In the genomic region with DNA sequence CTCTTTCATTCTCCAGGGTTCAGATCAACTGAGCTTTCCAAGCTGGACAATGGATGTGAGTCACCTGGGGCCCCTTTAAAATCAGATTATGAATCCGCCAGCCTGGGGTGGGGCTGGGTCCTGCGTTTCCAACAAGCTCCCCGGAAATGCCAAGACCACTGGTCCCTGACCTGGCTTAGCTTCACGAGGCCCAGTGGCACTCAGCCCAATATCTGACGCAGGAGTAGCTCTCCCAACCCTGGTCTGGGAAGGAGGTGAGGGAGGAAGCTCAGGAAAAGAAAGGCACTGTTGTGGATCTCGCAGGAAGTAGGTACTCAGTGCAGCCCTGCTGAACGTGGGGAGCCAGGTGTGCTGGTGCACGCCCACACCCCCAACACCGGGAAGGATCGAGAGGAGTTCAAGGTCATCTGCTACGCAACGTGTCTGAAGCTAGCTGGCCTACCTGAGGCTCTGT, we compare ENCODE assay signal across 12 mouse cellular contexts. TPM values are rescaled to one million over a fixed set of nuclear protein-coding genes. Genes with fewer than 3 reads are reported as not detected.
A peak's percentile ranks its signal among the peaks of the same experiment; 100 is the strongest.
DNase-seq lines count a peak whose midpoint lies in the region; ATAC-seq and TF ChIP-seq lines count a peak whose summit lies in the region.
"Had no signal": no experiment of that assay in that cellular context is flagged by ENCODE, and none has a peak within 500 bp of the region (broad histone marks: within the 10 kb centered on the region; RNA-seq: fewer than 3 reads in every experiment).

No protein-coding gene starts in this region.

- no peak overlapping the region for H3K27ac ChIP-seq in midbrain, postnatal 0 days (ENCODE audit: low read depth, low read length)
- H3K27ac ChIP-seq in midbrain, embryonic 14.5 days (replicated peaks; ENCODE audit: low read depth, low read length): no peak overlapping the region
- H3K27ac ChIP-seq in kidney, embryonic 14.5 days (ENCODE audit: low read depth, low read length): no peak overlapping the region
- peak overlapping the region; percentile 84 for H3K27ac ChIP-seq in stomach, postnatal 0 days (replicated peaks)
- H3K27ac ChIP-seq: neural tube, embryonic 15.5 days had no signal

- no peak for TF ChIP-seq CTCF in midbrain, postnatal 0 days (IDR thresholded peaks at IDR 0.05)
- TF ChIP-seq CTCF in stomach, postnatal 0 days (IDR thresholded peaks at IDR 0.05; ENCODE audit: low read depth): no peak

- H3K36me3 ChIP-seq in midbrain, postnatal 0 days (ENCODE audit: insufficient read depth, low read length): no peaks in the 10 kb centered on the region
- H3K36me3 ChIP-seq in midbrain, embryonic 14.5 days (ENCODE audit: control insufficient read depth, insufficient read depth, low read length): no peaks in the 10 kb centered on the region
- no peaks in the 10 kb centered on the region for H3K36me3 ChIP-seq in kidney, embryonic 14.5 days (ENCODE audit: control insufficient read depth, insufficient read depth, low read length)
- H3K36me3 ChIP-seq in stomach, postnatal 0 days (ENCODE audit: control insufficient read depth, insufficient read depth, low read length): no peaks in the 10 kb centered on the region
- H3K36me3 ChIP-seq: heart, embryonic 12.5 days; neural tube, embryonic 15.5 days had no signal

- DNase-seq in adrenal gland, adult 2 months: peak; percentile 80
- DNase-seq in adrenal gland, postnatal 4 days (ENCODE audit: low spot score in 2 of 2): no peak
- DNase-seq in midbrain, postnatal 0 days (ENCODE audit: low spot score): no peak
- DNase-seq in midbrain, embryonic 14.5 days: no peak
- DNase-seq in stomach, postnatal 0 days (ENCODE audit: low spot score): peak; percentile 89
- no peak for DNase-seq in layer of hippocampus, adult 9-11 months
- DNase-seq in right cerebral cortex, postnatal 25 days: no peak

- no peaks in the 10 kb centered on the region for H3K9me3 ChIP-seq in midbrain, postnatal 0 days (ENCODE audit: low read length)
- no peaks in the 10 kb centered on the region for H3K9me3 ChIP-seq in midbrain, embryonic 14.5 days (ENCODE audit: control insufficient read depth, low read length)
- no peaks in the 10 kb centered on the region for H3K9me3 ChIP-seq in kidney, embryonic 14.5 days (ENCODE audit: control insufficient read depth, low read length)
- no peaks in the 10 kb centered on the region for H3K9me3 ChIP-seq in stomach, postnatal 0 days (ENCODE audit: control insufficient read depth, low read length)
- H3K9me3 ChIP-seq: heart, embryonic 12.5 days; neural tube, embryonic 15.5 days had no signal

- H3K4me3 ChIP-seq in midbrain, postnatal 0 days (ENCODE audit: low read depth, low read length): no peak overlapping the region
- H3K4me3 ChIP-seq in midbrain, embryonic 14.5 days (replicated peaks; ENCODE audit: low read depth, low read length): no peak overlapping the region
- H3K4me3 ChIP-seq in kidney, embryonic 14.5 days (ENCODE audit: low read length): no peak overlapping the region
- no peak overlapping the region for H3K4me3 ChIP-seq in stomach, postnatal 0 days (ENCODE audit: low read depth, low read length)
- H3K4me3 ChIP-seq: heart, embryonic 12.5 days; neural tube, embryonic 15.5 days had no signal

- 65% methylated on average over 12 of the region's 12 CpGs for WGBS in midbrain, postnatal 0 days
- 69% methylated on average over 12 of the region's 12 CpGs for WGBS in midbrain, embryonic 14.5 days
- 52% methylated on average over 12 of the region's 12 CpGs for WGBS in kidney, embryonic 14.5 days
- WGBS in stomach, postnatal 0 days: 36% methylated on average over 12 of the region's 12 CpGs

- no peak overlapping the region for H3K4me2 ChIP-seq in midbrain, postnatal 0 days (ENCODE audit: low read depth, low read length, poor library complexity, severe bottlenecking)
- no peak overlapping the region for H3K4me2 ChIP-seq in midbrain, embryonic 14.5 days (ENCODE audit: low read length)
- no peak overlapping the region for H3K4me2 ChIP-seq in kidney, embryonic 14.5 days (replicated peaks; ENCODE audit: low read depth, low read length)
- H3K4me2 ChIP-seq in stomach, postnatal 0 days (replicated peaks; ENCODE audit: low read depth): no peak overlapping the region
- H3K4me2 ChIP-seq: heart, embryonic 12.5 days; neural tube, embryonic 15.5 days had no signal

- TF ChIP-seq EP300 in stomach, postnatal 0 days (optimal IDR thresholded peaks at IDR 0.05): no peak

- 0 out of 2 replicates have a peak, but pooled peaks have one; percentile 22 for ATAC-seq in midbrain, postnatal 0 days (ENCODE audit: low FRiP score)
- no peak for ATAC-seq in midbrain, embryonic 14.5 days (ENCODE audit: low FRiP score, low TSS enrichment)
- ATAC-seq in kidney, embryonic 14.5 days (ENCODE audit: low FRiP score, low TSS enrichment): peak; percentile 37; the same call in 1 of the 2 replicates
- peak; percentile 90 for ATAC-seq in stomach, postnatal 0 days (ENCODE audit: low FRiP score, low TSS enrichment)
- ATAC-seq: forebrain, embryonic 16.5 days; inflammation-experienced regulatory T-cells, adult 6 months had no signal

- H3K4me1 ChIP-seq in midbrain, postnatal 0 days (ENCODE audit: insufficient read depth, low read length): no peaks in the 10 kb centered on the region
- peaks cover 9% of the 10 kb centered on the region for H3K4me1 ChIP-seq in midbrain, embryonic 14.5 days (ENCODE audit: control insufficient read depth, insufficient read depth, low read length)
- peaks cover 16% of the 10 kb centered on the region for H3K4me1 ChIP-seq in kidney, embryonic 14.5 days (ENCODE audit: control insufficient read depth, insufficient read depth, low read length)
- H3K4me1 ChIP-seq in stomach, postnatal 0 days (replicated peaks; ENCODE audit: control insufficient read depth, insufficient read depth): no peaks in the 10 kb centered on the region

- no peaks in the 10 kb centered on the region for H3K27me3 ChIP-seq in midbrain, postnatal 0 days (ENCODE audit: insufficient read depth, low read length)
- no peaks in the 10 kb centered on the region for H3K27me3 ChIP-seq in midbrain, embryonic 14.5 days (ENCODE audit: control insufficient read depth, insufficient read depth, low read length)
- H3K27me3 ChIP-seq in kidney, embryonic 14.5 days (ENCODE audit: control insufficient read depth, insufficient read depth, low read length): no peaks in the 10 kb centered on the region
- no peaks in the 10 kb centered on the region for H3K27me3 ChIP-seq in stomach, postnatal 0 days (ENCODE audit: control insufficient read depth, insufficient read depth, low read length)
- H3K27me3 ChIP-seq: neural tube, embryonic 15.5 days had no signal

- no peak overlapping the region for H3K9ac ChIP-seq in midbrain, postnatal 0 days (replicated peaks; ENCODE audit: low read length, poor library complexity, severe bottlenecking)
- H3K9ac ChIP-seq in midbrain, embryonic 14.5 days (replicated peaks; ENCODE audit: low read length): no peak overlapping the region
- H3K9ac ChIP-seq in kidney, embryonic 14.5 days (ENCODE audit: low read depth, low read length): no peak overlapping the region
- H3K9ac ChIP-seq in stomach, postnatal 0 days (ENCODE audit: low read length): no peak overlapping the region
- H3K9ac ChIP-seq: heart, embryonic 12.5 days; neural tube, embryonic 15.5 days had no signal

RNA-seq across cellular contexts. Expression of gene Adora1, which starts 18.2 kb away (rescaled TPM):
- total RNA-seq in adrenal gland, adult 2 months (2021): 100 to 1,000 TPM; 110 to 198 TPM
- 180 and 209 TPM in 2 replicates for polyA plus RNA-seq in adrenal gland, adult 2 months (2012; rRNA removed)
- total RNA-seq in adrenal gland, postnatal 4 days (2021): 100 to 1,000 TPM in 1 of 2 experiments, 10 to 100 TPM in 1; 88.6 to 106 TPM
- total RNA-seq in midbrain, postnatal 0 days (2014; rRNA removed): 45.1 and 54.2 TPM in 2 replicates
- polyA plus RNA-seq in midbrain, postnatal 0 days (2015; fragmentation: Nextera tagmentation; extraction: Ambion mirVana): 32.5 and 35.6 TPM in 2 replicates
- 7.3 and 10.6 TPM in 2 replicates for polyA plus RNA-seq in midbrain, embryonic 14.5 days (2014; fragmentation: Nextera tagmentation; extraction: Ambion mirVana)
- polyA plus RNA-seq in kidney, embryonic 14.5 days (2014; fragmentation: Nextera tagmentation; extraction: Ambion mirVana): 3.2 TPM in 2 replicates
- 11.2 and 11.4 TPM in 2 replicates for polyA plus RNA-seq in stomach, postnatal 0 days (2015; fragmentation: Nextera tagmentation; extraction: Ambion mirVana)
- polyA plus RNA-seq: inflammation-experienced regulatory T-cells, adult 6 months had no signal

RNA-seq across cellular contexts. Expression of gene Mybph, which starts 23.8 kb away (rescaled TPM):
- under 1 TPM in 1 of 2 experiments, not detected in 1; 0.38 TPM for total RNA-seq in adrenal gland, adult 2 months (2021)
- polyA plus RNA-seq in adrenal gland, adult 2 months (2012; rRNA removed): 0.25 and 0.59 TPM in 2 replicates
- under 1 TPM; 0.34 to 0.84 TPM for total RNA-seq in adrenal gland, postnatal 4 days (2021)
- total RNA-seq in midbrain, postnatal 0 days (2014; rRNA removed): not detected in 2 replicates
- 0.12 TPM in 1 of 2 replicates, not detected in the other for polyA plus RNA-seq in midbrain, postnatal 0 days (2015; fragmentation: Nextera tagmentation; extraction: Ambion mirVana)
- polyA plus RNA-seq in midbrain, embryonic 14.5 days (2014; fragmentation: Nextera tagmentation; extraction: Ambion mirVana): 0.12 TPM in 1 of 2 replicates, not detected in the other
- polyA plus RNA-seq in kidney, embryonic 14.5 days (2014; fragmentation: Nextera tagmentation; extraction: Ambion mirVana): 0.27 and 0.36 TPM in 2 replicates
- polyA plus RNA-seq in stomach, postnatal 0 days (2015; fragmentation: Nextera tagmentation; extraction: Ambion mirVana): 1.6 and 2.2 TPM in 2 replicates
- polyA plus RNA-seq: forebrain, embryonic 16.5 days; inflammation-experienced regulatory T-cells, adult 6 months had no signal

RNA-seq across cellular contexts. Expression of gene Chil1, which starts 35.1 kb away (rescaled TPM):
- 1 to 10 TPM; 1.1 to 1.6 TPM for total RNA-seq in adrenal gland, adult 2 months (2021)
- 0.20 and 0.57 TPM in 2 replicates for polyA plus RNA-seq in adrenal gland, adult 2 months (2012; rRNA removed)
- total RNA-seq in adrenal gland, postnatal 4 days (2021): 1 to 10 TPM in 1 of 2 experiments, under 1 TPM in 1; 0.81 to 3.4 TPM
- 0.47 and 3.0 TPM in 2 replicates for total RNA-seq in midbrain, postnatal 0 days (2014; rRNA removed)
- 3.0 and 4.3 TPM in 2 replicates for polyA plus RNA-seq in midbrain, postnatal 0 days (2015; fragmentation: Nextera tagmentation; extraction: Ambion mirVana)
- polyA plus RNA-seq in midbrain, embryonic 14.5 days (2014; fragmentation: Nextera tagmentation; extraction: Ambion mirVana): 3.6 and 3.7 TPM in 2 replicates
- polyA plus RNA-seq in kidney, embryonic 14.5 days (2014; fragmentation: Nextera tagmentation; extraction: Ambion mirVana): 0.57 and 1.6 TPM in 2 replicates
- 2.8 and 3.1 TPM in 2 replicates for polyA plus RNA-seq in stomach, postnatal 0 days (2015; fragmentation: Nextera tagmentation; extraction: Ambion mirVana)

Comparison
In these comparisons a context has a peak if more than half of its experiments do, and no peak if none do; other contexts are left out.
1. DNase-seq: peak in adrenal gland, adult 2 months (single experiment) and stomach, postnatal 0 days (single experiment); none in adrenal gland, postnatal 4 days (0 of 2), midbrain, postnatal 0 days (single experiment), midbrain, embryonic 14.5 days (single experiment), layer of hippocampus, adult 9-11 months (single experiment) and right cerebral cortex, postnatal 25 days (single experiment).